Mouse (Mus musculus): ENCODE measurements around the gene Gm20431. TPM values are rescaled to one million over a fixed set of nuclear protein-coding genes. Genes with fewer than 3 reads are reported as not detected.

Gm20431 gene
- polyA plus RNA-seq, 1 experiment from 2014 or later: 9.1 TPM

DNA sequence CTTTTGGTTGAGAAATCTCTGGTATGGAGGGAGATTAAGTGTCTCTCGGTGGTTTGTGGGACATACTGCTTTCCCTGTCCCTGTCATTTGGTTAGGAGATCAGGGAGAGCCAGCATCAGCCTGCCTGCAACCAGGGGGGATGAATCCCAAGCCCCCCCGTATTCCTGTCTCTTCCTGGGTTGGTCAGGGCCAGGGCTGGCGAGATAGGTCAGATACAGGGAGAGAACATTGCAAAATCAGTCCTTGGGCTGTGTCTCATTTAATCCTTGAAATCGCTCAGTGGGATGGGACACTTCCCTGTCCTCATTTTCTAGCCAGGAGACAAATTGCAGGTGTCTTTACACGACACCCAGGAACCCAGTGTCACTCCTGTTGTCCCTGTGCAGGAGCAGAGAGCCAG lies 38.7 kb upstream of the Gm20431 start:
- Histone ChIP-seq H3K9me3 (ENCODE audit: control insufficient read depth, low read length) (no peaks in the 10 kb centered on the region), H3K9ac (ENCODE audit: low read depth, low read length) (no peak overlapping the region), H3K27me3 (replicated peaks; ENCODE audit: control insufficient read depth, insufficient read depth, low read length) (no peaks in the 10 kb centered on the region), H3K4me3 (ENCODE audit: low read depth, low read length) (no peak overlapping the region), H3K4me1 (ENCODE audit: control insufficient read depth, insufficient read depth, low read length) (no peaks in the 10 kb centered on the region), H3K4me2 (ENCODE audit: low read depth, low read length) (no peak overlapping the region), H3K27ac (replicated peaks; ENCODE audit: low read depth, low read length) (no peak overlapping the region), H3K36me3 (ENCODE audit: control insufficient read depth, insufficient read depth, low read length) (no peaks in the 10 kb centered on the region)
- DNase-seq (ENCODE audit: low spot score) (no peak), ATAC-seq (ENCODE audit: low read depth) (no peak)
- WGBS: 69% methylated on average over 5 of the region's 5 CpGs

DNA sequence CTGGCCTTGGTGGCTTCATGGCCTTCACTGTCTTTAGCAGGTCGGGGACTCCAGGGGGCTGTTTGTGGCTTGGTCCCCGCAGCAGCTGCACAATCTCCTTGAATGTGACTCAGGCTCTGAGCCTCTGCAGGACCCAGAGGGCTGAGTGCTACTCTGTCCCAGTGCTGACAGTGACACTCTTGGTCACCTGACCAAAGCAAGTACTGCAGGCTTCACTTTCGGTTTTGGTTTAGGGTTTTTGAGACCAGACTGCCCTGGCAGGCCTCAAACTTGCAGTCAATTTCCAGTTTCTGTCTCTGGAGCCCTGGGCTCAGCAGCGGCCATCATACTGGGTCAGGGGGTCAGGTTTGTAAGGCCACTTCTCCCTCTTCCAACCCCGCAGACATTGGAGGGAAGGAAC lies 36.6 kb upstream of the Gm20431 start:
- H3K27ac ChIP-seq (replicated peaks; ENCODE audit: low read depth, low read length): no peak overlapping the region
- DNase-seq (ENCODE audit: low spot score): peak; percentile 53
- ATAC-seq (ENCODE audit: low read depth): no peak
- H3K4me3 ChIP-seq (ENCODE audit: low read depth, low read length): no peak overlapping the region
- no peaks in the 10 kb centered on the region for H3K36me3 ChIP-seq (ENCODE audit: control insufficient read depth, insufficient read depth, low read length)
- H3K9me3 ChIP-seq (ENCODE audit: control insufficient read depth, low read length): no peaks in the 10 kb centered on the region
- 50% methylated on average over 5 of the region's 5 CpGs for WGBS
- H3K4me2 ChIP-seq (ENCODE audit: low read depth, low read length): no peak overlapping the region
- no peak overlapping the region for H3K9ac ChIP-seq (ENCODE audit: low read depth, low read length)
- no peaks in the 10 kb centered on the region for H3K4me1 ChIP-seq (ENCODE audit: control insufficient read depth, insufficient read depth, low read length)
- no peaks in the 10 kb centered on the region for H3K27me3 ChIP-seq (replicated peaks; ENCODE audit: control insufficient read depth, insufficient read depth, low read length)

DNA sequence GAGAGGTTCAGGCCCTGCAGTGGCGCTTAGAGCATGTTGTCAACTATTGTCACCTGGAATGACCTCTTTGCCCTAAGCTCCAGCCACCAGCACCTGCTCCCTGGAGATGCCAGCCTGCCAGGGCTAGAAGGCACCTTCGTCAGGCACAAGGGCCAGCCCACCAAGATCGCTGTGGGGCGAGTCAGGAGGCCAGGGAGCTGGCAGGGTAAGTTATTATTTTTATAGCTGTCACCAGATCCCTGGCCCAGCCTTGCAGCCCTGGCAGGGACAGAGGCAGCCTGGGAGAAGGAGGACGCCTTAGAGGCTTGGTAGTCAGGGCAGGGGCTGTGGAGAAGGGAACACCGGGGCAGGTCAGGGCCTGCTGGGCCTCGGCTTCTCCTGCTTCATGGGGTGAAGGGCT lies 34.8 kb upstream of the Gm20431 start:
- H3K9me3 ChIP-seq (ENCODE audit: control insufficient read depth, low read length): no peaks in the 10 kb centered on the region
- 82% methylated on average over 7 of the region's 7 CpGs for WGBS
- ATAC-seq (ENCODE audit: low read depth): no peak
- no peak overlapping the region for H3K27ac ChIP-seq (replicated peaks; ENCODE audit: low read depth, low read length)
- H3K9ac ChIP-seq (ENCODE audit: low read depth, low read length): no peak overlapping the region
- DNase-seq (ENCODE audit: low spot score): no peak
- H3K4me3 ChIP-seq (ENCODE audit: low read depth, low read length): no peak overlapping the region
- no peaks in the 10 kb centered on the region for H3K4me1 ChIP-seq (ENCODE audit: control insufficient read depth, insufficient read depth, low read length)
- H3K36me3 ChIP-seq (ENCODE audit: control insufficient read depth, insufficient read depth, low read length): no peaks in the 10 kb centered on the region
- no peaks in the 10 kb centered on the region for H3K27me3 ChIP-seq (replicated peaks; ENCODE audit: control insufficient read depth, insufficient read depth, low read length)
- H3K4me2 ChIP-seq (ENCODE audit: low read depth, low read length): no peak overlapping the region

GRCm38 (mm10) chr2:167695491-167695890 lies 34.2 kb upstream of the Gm20431 start:
- WGBS: 77% methylated on average over 14 of the region's 14 CpGs
- Histone ChIP-seq H3K27me3 (replicated peaks; ENCODE audit: control insufficient read depth, insufficient read depth, low read length) (no peaks in the 10 kb centered on the region), H3K9ac (ENCODE audit: low read depth, low read length) (no peak overlapping the region), H3K4me2 (ENCODE audit: low read depth, low read length) (no peak overlapping the region), H3K4me1 (ENCODE audit: control insufficient read depth, insufficient read depth, low read length) (0 out of 2 replicates have a peak, but pooled peaks cover 1% of the 10 kb centered on the region), H3K36me3 (ENCODE audit: control insufficient read depth, insufficient read depth, low read length) (no peaks in the 10 kb centered on the region), H3K9me3 (ENCODE audit: control insufficient read depth, low read length) (no peaks in the 10 kb centered on the region), H3K4me3 (ENCODE audit: low read depth, low read length) (no peak overlapping the region), H3K27ac (replicated peaks; ENCODE audit: low read depth, low read length) (no peak overlapping the region)
- ATAC-seq (ENCODE audit: low read depth) (no peak), DNase-seq (ENCODE audit: low spot score) (no peak)

DNA sequence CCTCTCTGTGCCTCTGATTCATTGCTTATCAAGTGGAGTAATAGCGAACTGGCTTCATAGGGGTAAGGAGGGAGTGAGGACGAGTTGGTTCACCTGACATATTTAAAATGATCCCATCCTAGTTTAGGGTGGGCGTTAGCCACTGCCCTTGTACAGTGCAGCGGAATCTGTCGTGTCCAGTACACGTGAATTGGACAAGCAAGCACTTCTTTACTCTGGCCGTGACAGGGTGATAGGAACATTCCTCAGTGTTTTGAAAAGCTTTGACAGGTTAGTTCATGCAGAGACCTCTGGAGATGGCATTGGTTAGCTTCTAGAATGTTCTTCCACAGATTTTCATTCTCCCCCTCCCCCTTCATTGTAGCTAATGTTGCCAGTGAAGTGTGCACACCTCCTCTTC lies 33.7 kb upstream of the Gm20431 start:
- Histone ChIP-seq H3K27me3 (replicated peaks; ENCODE audit: control insufficient read depth, insufficient read depth, low read length) (no peaks in the 10 kb centered on the region), H3K4me1 (ENCODE audit: control insufficient read depth, insufficient read depth, low read length) (0 out of 2 replicates have a peak, but pooled peaks cover 3% of the 10 kb centered on the region), H3K9ac (ENCODE audit: low read depth, low read length) (no peak overlapping the region), H3K27ac (replicated peaks; ENCODE audit: low read depth, low read length) (no peak overlapping the region), H3K36me3 (ENCODE audit: control insufficient read depth, insufficient read depth, low read length) (no peaks in the 10 kb centered on the region), H3K9me3 (ENCODE audit: control insufficient read depth, low read length) (no peaks in the 10 kb centered on the region), H3K4me2 (ENCODE audit: low read depth, low read length) (no peak overlapping the region), H3K4me3 (ENCODE audit: low read depth, low read length) (no peak overlapping the region)
- DNase-seq (ENCODE audit: low spot score) (no peak), ATAC-seq (ENCODE audit: low read depth) (no peak)
- 91% methylated on average over 7 of the region's 7 CpGs for WGBS

DNA sequence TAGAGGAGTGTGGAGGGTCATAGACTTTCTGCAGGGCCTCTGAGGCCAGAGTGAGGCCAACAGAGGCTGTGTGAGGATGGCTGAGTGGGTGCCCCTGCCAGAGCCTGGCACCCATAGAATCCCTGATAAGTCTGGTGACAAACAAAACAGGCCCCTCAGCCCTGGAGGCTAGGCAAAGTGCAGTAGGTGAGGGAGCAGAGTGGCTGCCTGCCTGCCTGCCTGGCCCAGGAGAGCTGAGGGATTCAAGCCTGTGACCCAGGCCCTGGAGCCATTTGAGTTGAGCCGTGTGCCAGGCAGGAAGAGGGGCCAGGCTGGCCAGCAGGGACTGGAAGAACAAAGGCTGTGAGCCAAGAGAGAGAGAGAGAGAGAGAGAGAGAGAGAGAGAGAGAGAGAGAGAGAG lies 32.9 kb upstream of the Gm20431 start:
- ATAC-seq (ENCODE audit: low read depth): no peak
- H3K27me3 ChIP-seq (replicated peaks; ENCODE audit: control insufficient read depth, insufficient read depth, low read length): no peaks in the 10 kb centered on the region; the same call in 1 of the 2 replicates
- WGBS: 47% methylated on average over 1 of the region's 1 CpGs

GRCm38 (mm10) chr2:167693540-167693939 lies 32.2 kb upstream of the Gm20431 start:
- Histone ChIP-seq H3K9ac (ENCODE audit: low read depth, low read length) (no peak overlapping the region), H3K4me2 (ENCODE audit: low read depth, low read length) (no peak overlapping the region), H3K9me3 (ENCODE audit: control insufficient read depth, low read length) (no peaks in the 10 kb centered on the region), H3K4me3 (ENCODE audit: low read depth, low read length) (no peak overlapping the region), H3K27ac (replicated peaks; ENCODE audit: low read depth, low read length) (no peak overlapping the region), H3K4me1 (ENCODE audit: control insufficient read depth, insufficient read depth, low read length) (0 out of 2 replicates have a peak, but pooled peaks cover 3% of the 10 kb centered on the region), H3K36me3 (ENCODE audit: control insufficient read depth, insufficient read depth, low read length) (no peaks in the 10 kb centered on the region), H3K27me3 (replicated peaks; ENCODE audit: control insufficient read depth, insufficient read depth, low read length) (no peaks in the 10 kb centered on the region; the same call in 1 of the 2 replicates)
- ATAC-seq (ENCODE audit: low read depth) (no peak), DNase-seq (ENCODE audit: low spot score) (no peak)
- 67% methylated on average over 2 of the region's 2 CpGs for WGBS

More for the DNA sequence above, 32.9 kb upstream of the Gm20431 start:
- Histone ChIP-seq H3K4me2 (ENCODE audit: low read depth, low read length) (no peak overlapping the region), H3K4me3 (ENCODE audit: low read depth, low read length) (no peak overlapping the region), H3K9ac (ENCODE audit: low read depth, low read length) (no peak overlapping the region), H3K9me3 (ENCODE audit: control insufficient read depth, low read length) (no peaks in the 10 kb centered on the region), H3K27ac (replicated peaks; ENCODE audit: low read depth, low read length) (no peak overlapping the region), H3K4me1 (ENCODE audit: control insufficient read depth, insufficient read depth, low read length) (0 out of 2 replicates have a peak, but pooled peaks cover 3% of the 10 kb centered on the region), H3K36me3 (ENCODE audit: control insufficient read depth, insufficient read depth, low read length) (no peaks in the 10 kb centered on the region)
- DNase-seq (ENCODE audit: low spot score): no peak

DNA sequence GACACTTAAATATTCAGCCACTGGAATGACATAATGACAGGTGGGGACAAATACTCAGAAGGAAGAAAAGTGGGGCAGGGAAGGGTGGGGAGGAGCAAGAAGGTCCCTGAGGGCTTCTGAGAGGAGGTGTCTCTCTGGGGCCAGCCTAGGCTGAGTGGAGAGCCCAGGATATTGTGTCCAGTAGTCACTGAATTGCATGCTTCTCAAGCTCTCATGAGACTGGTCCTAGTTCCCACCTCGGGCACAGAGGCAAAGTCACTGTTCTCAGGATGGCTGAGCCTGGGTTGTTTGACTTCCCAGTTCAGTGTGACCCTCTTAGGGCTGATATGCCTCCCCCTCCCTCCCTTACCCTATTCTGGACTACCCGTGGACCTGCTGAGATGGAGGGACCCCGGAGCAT lies 31.5 kb upstream of the Gm20431 start:
- ATAC-seq (ENCODE audit: low read depth) (no peak), DNase-seq (ENCODE audit: low spot score) (no peak)
- Histone ChIP-seq H3K4me2 (ENCODE audit: low read depth, low read length) (no peak overlapping the region), H3K27me3 (replicated peaks; ENCODE audit: control insufficient read depth, insufficient read depth, low read length) (no peaks in the 10 kb centered on the region; the same call in 1 of the 2 replicates), H3K4me1 (ENCODE audit: control insufficient read depth, insufficient read depth, low read length) (0 out of 2 replicates have a peak, but pooled peaks cover 3% of the 10 kb centered on the region), H3K9ac (ENCODE audit: low read depth, low read length) (no peak overlapping the region), H3K9me3 (ENCODE audit: control insufficient read depth, low read length) (no peaks in the 10 kb centered on the region), H3K4me3 (ENCODE audit: low read depth, low read length) (no peak overlapping the region), H3K36me3 (ENCODE audit: control insufficient read depth, insufficient read depth, low read length) (no peaks in the 10 kb centered on the region), H3K27ac (replicated peaks; ENCODE audit: low read depth, low read length) (no peak overlapping the region)
- WGBS: 56% methylated on average over 3 of the region's 3 CpGs

- peak overlapping the region; percentile 98 for H3K4me2 ChIP-seq (ENCODE audit: low read depth, low read length)
- no peaks in the 10 kb centered on the region for H3K9me3 ChIP-seq (ENCODE audit: control insufficient read depth, low read length)
- H3K9ac ChIP-seq (ENCODE audit: low read depth, low read length): peak overlapping the region; percentile 52; the same call in 1 of the 2 replicates
- WGBS: 86% methylated on average over 14 of the region's 14 CpGs
- no peak overlapping the region for H3K27ac ChIP-seq (replicated peaks; ENCODE audit: low read depth, low read length)
- H3K27me3 ChIP-seq (replicated peaks; ENCODE audit: control insufficient read depth, insufficient read depth, low read length): no peaks in the 10 kb centered on the region; the same call in 1 of the 2 replicates
- ATAC-seq (ENCODE audit: low read depth) (no peak), DNase-seq (ENCODE audit: low spot score) (no peak)
- H3K36me3 ChIP-seq (ENCODE audit: control insufficient read depth, insufficient read depth, low read length): no peaks in the 10 kb centered on the region
- 0 out of 2 replicates have a peak, but pooled peaks cover 3% of the 10 kb centered on the region for H3K4me1 ChIP-seq (ENCODE audit: control insufficient read depth, insufficient read depth, low read length)
- peak overlapping the region; percentile 6; the same call in 1 of the 2 replicates for H3K4me3 ChIP-seq (ENCODE audit: low read depth, low read length)
These were observed 30.8 kb upstream of the Gm20431 start for GRCm38 (mm10) chr2:167691871-167692661.

Data from embryonic facial prominence, embryonic 14.5 days (tissue).